Mouse (Mus musculus) 3T3-L1 (cell line): Measurements from ENCODE around the gene Pttg1ip.

ENCODE experiments used
- DNase-seq: peaks from one replicate; pipeline ENCODE4 v3.0.0-alpha.2; 2015; ENCODE audit warnings: low read depth, low spot score

Pttg1ip gene

GRCm38 (mm10) chr10:77606855-77607254, 25.3 kb downstream of the Pttg1ip start:
- DNase-seq = peak; percentile 34

- no peak for DNase-seq
These were observed 25.9 kb downstream of the Pttg1ip start for GRCm38 (mm10) chr10:77607441-77607840.

GRCm38 (mm10) chr10:77608589-77608988, 27.1 kb downstream of the Pttg1ip start:
- DNase-seq = no peak

- DNase-seq = no peak
These were observed 28.9 kb downstream of the Pttg1ip start for GRCm38 (mm10) chr10:77610221-77610961.

- no peak for DNase-seq
These were observed 31.9 kb downstream of the Pttg1ip start for GRCm38 (mm10) chr10:77613409-77613808.

- no peak for DNase-seq
These were observed 34.1 kb downstream of the Pttg1ip start for GRCm38 (mm10) chr10:77615647-77616046.

- DNase-seq = no peak
These were observed 34.6 kb downstream of the Pttg1ip start for GRCm38 (mm10) chr10:77616166-77616565.

GRCm38 (mm10) chr10:77616926-77617325, 35.4 kb downstream of the Pttg1ip start:
- DNase-seq = no peak

GRCm38 (mm10) chr10:77621546-77621945, 40.0 kb downstream of the Pttg1ip start:
- DNase-seq = no peak

- peak; percentile 84 for DNase-seq
These were observed 40.8 kb downstream of the Pttg1ip start, which contains the start of gene Ube2g2 for GRCm38 (mm10) chr10:77622055-77622988. Gene Ube2g2 (plus strand): TSS chr10:77622275.

GRCm38 (mm10) chr10:77623069-77623492, 41.6 kb downstream of the Pttg1ip start:
- DNase-seq = peak; percentile 78

- DNase-seq = peak; percentile 65
These were observed 42.3 kb downstream of the Pttg1ip start for GRCm38 (mm10) chr10:77623639-77624400.

- DNase-seq = peak; percentile 62
These were observed 43.1 kb downstream of the Pttg1ip start for GRCm38 (mm10) chr10:77624570-77624995.

GRCm38 (mm10) chr10:77626036-77626435, 44.5 kb downstream of the Pttg1ip start:
- DNase-seq = no peak

GRCm38 (mm10) chr10:77626591-77626990, 45.1 kb downstream of the Pttg1ip start:
- no peak for DNase-seq

- DNase-seq = peak; percentile 85
These were observed 46.0 kb downstream of the Pttg1ip start for GRCm38 (mm10) chr10:77627497-77627896.

GRCm38 (mm10) chr10:77629163-77629562, 47.6 kb downstream of the Pttg1ip start:
- no peak for DNase-seq

GRCm38 (mm10) chr10:77629970-77630369, 48.5 kb downstream of the Pttg1ip start:
- DNase-seq = no peak

- no peak for DNase-seq
These were observed 52.5 kb downstream of the Pttg1ip start for GRCm38 (mm10) chr10:77634016-77634415.

GRCm38 (mm10) chr10:77634452-77635231, 53.1 kb downstream of the Pttg1ip start:
- peak; percentile 58 for DNase-seq
